Mouse (Mus musculus) lung, postnatal 0 days (tissue): Measurements from ENCODE around the gene B9d2. TPM values are rescaled to one million over a fixed set of nuclear protein-coding genes. Genes with fewer than 3 reads are reported as not detected.

Experiments
- ATAC-seq: fragments of 200-750 bp; cut with Nextera tagmentation; 2 replicates; pipeline ENCODE4 v1.8.0; 2017; ENCODE audit warnings: moderate library complexity
- DNase-seq: peaks from one replicate; pipeline ENCODE4 v3.0.0-alpha.2; 2016; ENCODE audit warnings: low spot score
- H3K27ac ChIP-seq: fragments of 300-500 bp; sonication (generic); 2 replicates; pipeline ENCODE4 v1.5.1; 2014; ENCODE audit warnings: antibody characterized with exemption, mild to moderate bottlenecking, low read length, mixed read lengths
- H3K27me3 ChIP-seq: fragments of 300-500 bp; sonication (generic); replicated peaks from 2 replicates; pipeline ENCODE4 v1.6.1; 2014; ENCODE audit warnings: low read length, mixed read lengths; ENCODE audit not compliant: insufficient read depth
- H3K36me3 ChIP-seq: fragments of 300-500 bp; sonication (generic); 2 replicates; pipeline ENCODE4 v1.6.1; 2014; ENCODE audit warnings: low read length, mixed read lengths; ENCODE audit not compliant: insufficient read depth
- H3K4me1 ChIP-seq: fragments of 300-500 bp; sonication (generic); 2 replicates; pipeline ENCODE4 v1.6.1; 2014; ENCODE audit warnings: antibody characterized with exemption, low read depth, low read length, mixed read lengths; ENCODE audit not compliant: insufficient read depth
- H3K4me2 ChIP-seq: fragments of 300-500 bp; sonication (generic); replicated peaks from 2 replicates; pipeline ENCODE4 v1.6.1; 2014; ENCODE audit warnings: low read depth, mild to moderate bottlenecking, low read length, moderate library complexity, mixed read lengths
- H3K4me3 ChIP-seq: fragments of 300-500 bp; sonication (generic); 2 replicates; pipeline ENCODE4 v1.5.1; 2014; ENCODE audit warnings: low read depth, low read length
- H3K9ac ChIP-seq: fragments of 300-500 bp; sonication (generic); replicated peaks from 2 replicates; pipeline ENCODE4 v1.6.1; 2014; ENCODE audit warnings: low read depth, mild to moderate bottlenecking
- H3K9me3 ChIP-seq: fragments of 300-500 bp; sonication (generic); 2 replicates; pipeline ENCODE4 v1.6.1; 2016; ENCODE audit warnings: low read length, mixed read lengths
- CTCF ChIP-seq: IDR thresholded peaks from 2 replicates; pipeline ENCODE4 v1.5.1; 2016; ENCODE audit warnings: antibody characterized with exemption, mild to moderate bottlenecking
- EP300 ChIP-seq: IDR thresholded peaks from 2 replicates; pipeline ENCODE4 v1.6.1; 2016; ENCODE audit warnings: antibody characterized with exemption, mild to moderate bottlenecking, control low read depth
- WGBS: fragments of 180-500 bp; shearing (Covaris S2); extraction: QIAGEN DNeasy Blood & Tissue Kit; methylation state at CpG from one replicate; pipeline ENCODE4 v1.1.7; 2014; 5-methylcytosine and 5-hydroxymethylcytosine counted together
- polyA plus RNA-seq: library from polyadenylated mRNA; unstranded; fragments of >200 nt; fragmentation: Nextera tagmentation; extraction: Ambion mirVana; gene quantifications from 2 replicates; pipeline ENCODE4 v1.2.1, GENCODE M21; 2015

B9d2 gene
- polyA plus RNA-seq, 1 experiment from 2014 or later: 28.8 TPM

DNA sequence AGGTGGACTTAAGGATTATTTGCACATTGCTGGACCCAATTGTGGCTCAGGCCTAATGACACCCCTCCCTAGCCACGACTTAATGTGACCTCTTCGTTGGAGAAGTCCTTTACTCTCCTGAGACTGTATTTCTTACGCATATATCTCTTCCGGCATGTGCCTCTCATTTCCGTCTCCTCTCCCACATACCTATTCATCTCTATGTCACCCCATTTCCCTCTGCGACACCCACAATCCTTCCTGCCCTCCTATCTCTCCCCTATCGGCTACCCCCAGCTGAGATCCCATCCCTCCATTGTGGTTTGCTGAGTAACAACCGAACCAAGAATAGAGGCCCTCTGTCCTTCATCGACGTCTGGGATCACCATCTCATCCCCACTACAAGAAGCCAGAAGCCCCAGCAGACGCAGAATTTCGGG lies 9.0 kb downstream of the B9d2 start:
- H3K9ac ChIP-seq: 0 out of 2 replicates have a peak overlapping the region, but pooled peaks have one; percentile 75
- 10% methylated on average over 12 of the region's 12 CpGs for WGBS
- ATAC-seq (peak; percentile 3), DNase-seq (peak; percentile 48)
- peaks cover 5% of the 10 kb centered on the region for H3K4me1 ChIP-seq
- no peaks in the 10 kb centered on the region for H3K9me3 ChIP-seq
- 0 out of 2 replicates have a peak, but pooled peaks cover 4% of the 10 kb centered on the region for H3K36me3 ChIP-seq
- peak overlapping the region; percentile 98 for H3K4me2 ChIP-seq
- H3K27me3 ChIP-seq: no peaks in the 10 kb centered on the region
- no peak for TF ChIP-seq CTCF
- TF ChIP-seq EP300: no peak
- H3K4me3 ChIP-seq: peak overlapping the region; percentile 85
- peak overlapping the region; percentile 92 for H3K27ac ChIP-seq

DNA sequence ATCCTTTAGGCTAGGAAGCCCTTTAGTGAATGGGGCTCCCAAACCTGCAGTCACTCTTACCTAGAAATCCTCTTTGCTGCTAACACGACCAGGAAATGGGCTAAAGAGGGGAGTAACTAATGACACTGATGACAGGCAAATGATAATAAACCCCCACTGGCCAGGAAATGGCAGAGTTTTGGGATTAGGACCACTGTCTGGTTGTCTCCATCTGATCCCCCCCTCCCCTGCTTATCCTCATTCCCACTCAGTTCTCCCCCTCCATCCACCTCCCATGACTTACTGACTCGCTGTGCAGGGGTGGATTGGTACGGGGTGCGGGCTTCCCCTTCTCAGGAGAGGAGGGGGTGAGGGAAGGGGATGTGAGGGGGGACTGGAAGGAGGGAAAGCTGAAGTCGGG lies 9.5 kb downstream of the B9d2 start:
- DNase-seq: no peak
- Histone ChIP-seq H3K4me3 (peak overlapping the region; percentile 85), H3K4me2 (peak overlapping the region; percentile 98), H3K27ac (no peak overlapping the region; the same call in 1 of the 2 replicates), H3K9me3 (no peaks in the 10 kb centered on the region), H3K9ac (0 out of 2 replicates have a peak overlapping the region, but pooled peaks have one; percentile 75), H3K27me3 (no peaks in the 10 kb centered on the region), H3K4me1 (peaks cover 5% of the 10 kb centered on the region), H3K36me3 (0 out of 2 replicates have a peak, but pooled peaks cover 7% of the 10 kb centered on the region)
- TF ChIP-seq CTCF (no peak), EP300 (no peak)
- no peak for ATAC-seq
- 40% methylated on average over 5 of the region's 5 CpGs for WGBS

DNA sequence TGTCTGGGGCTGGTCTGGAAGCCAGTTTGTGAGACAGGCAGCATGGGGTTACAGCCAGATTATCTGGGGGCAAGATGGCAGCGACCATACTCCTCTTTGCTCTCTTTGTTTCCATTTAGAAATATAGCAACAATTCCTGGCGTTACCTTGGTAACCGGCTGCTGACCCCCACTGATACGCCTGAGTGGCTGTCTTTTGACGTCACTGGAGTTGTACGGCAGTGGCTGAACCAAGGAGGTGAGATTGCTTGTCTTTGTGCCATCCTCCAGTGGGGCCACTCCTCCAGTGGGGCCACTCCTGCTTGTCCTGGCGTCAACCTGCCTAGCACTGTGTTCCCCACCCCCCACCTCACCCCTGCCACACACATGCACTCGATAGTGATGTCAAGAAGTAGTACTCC lies 13.5 kb downstream of the B9d2 start:
- H3K4me2 ChIP-seq: no peak overlapping the region
- H3K9ac ChIP-seq: no peak overlapping the region
- TF ChIP-seq EP300 (no peak), CTCF (no peak)
- ATAC-seq (no peak), DNase-seq (no peak)
- 62% methylated on average over 8 of the region's 8 CpGs for WGBS
- no peak overlapping the region for H3K27ac ChIP-seq
- no peaks in the 10 kb centered on the region for H3K9me3 ChIP-seq
- no peak overlapping the region for H3K4me3 ChIP-seq
- peaks cover 5% of the 10 kb centered on the region for H3K4me1 ChIP-seq
- H3K27me3 ChIP-seq: no peaks in the 10 kb centered on the region
- H3K36me3 ChIP-seq: peaks cover 22% of the 10 kb centered on the region; the same call in 1 of the 2 replicates

DNA sequence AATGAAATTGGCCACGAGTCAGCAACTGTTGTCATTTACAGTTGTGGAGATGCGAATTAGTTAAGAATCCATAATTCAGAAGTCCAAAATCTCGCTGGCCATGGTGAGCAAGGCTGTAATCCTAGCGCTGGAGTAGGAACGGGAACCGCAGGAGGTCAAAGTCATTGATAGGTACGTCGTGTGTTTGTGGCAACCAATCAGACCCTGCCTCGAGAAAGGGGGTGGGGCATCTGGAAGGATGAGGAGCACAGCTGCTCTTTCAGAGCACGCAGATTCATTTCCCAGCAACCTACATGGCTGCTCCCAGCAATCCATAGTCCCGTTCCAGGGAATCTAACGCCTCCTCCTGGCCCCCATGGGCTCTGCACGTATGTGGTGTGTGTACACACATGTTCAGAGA lies 19.3 kb downstream of the B9d2 start:
- no peaks in the 10 kb centered on the region for H3K4me1 ChIP-seq
- no peak overlapping the region for H3K9ac ChIP-seq
- DNase-seq: no peak
- no peaks in the 10 kb centered on the region for H3K27me3 ChIP-seq
- no peak overlapping the region for H3K4me3 ChIP-seq
- ATAC-seq: no peak
- H3K9me3 ChIP-seq: no peaks in the 10 kb centered on the region
- peaks cover 19% of the 10 kb centered on the region; the same call in 1 of the 2 replicates for H3K36me3 ChIP-seq
- 63% methylated on average over 13 of the region's 13 CpGs for WGBS
- H3K4me2 ChIP-seq: no peak overlapping the region
- TF ChIP-seq CTCF (peak; percentile 17; the same call in 1 of the 2 replicates), EP300 (no peak)
- H3K27ac ChIP-seq: no peak overlapping the region

DNA sequence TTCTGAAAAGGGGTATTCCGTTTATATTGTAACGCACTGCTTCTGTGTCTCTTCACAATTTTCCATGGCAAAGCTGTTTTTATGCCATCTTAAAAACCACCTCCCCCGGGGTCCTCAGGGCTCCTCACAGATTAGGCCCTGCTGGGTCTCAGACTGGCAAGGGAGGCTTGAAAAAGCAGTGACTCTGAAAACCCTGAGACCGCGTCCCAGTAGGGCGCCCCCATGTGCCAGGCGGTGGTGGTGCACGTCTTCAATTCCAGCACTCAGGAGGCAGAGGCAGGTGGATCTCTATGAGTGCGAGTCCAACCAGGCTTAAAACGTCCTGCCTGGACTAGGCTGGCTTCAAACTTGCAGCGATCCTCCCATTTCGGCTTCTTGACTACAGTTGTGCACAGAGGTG lies 20.2 kb downstream of the B9d2 start:
- Histone ChIP-seq H3K4me3 (no peak overlapping the region), H3K9ac (no peak overlapping the region), H3K36me3 (peaks cover 18% of the 10 kb centered on the region; the same call in 1 of the 2 replicates), H3K9me3 (no peaks in the 10 kb centered on the region), H3K4me2 (no peak overlapping the region), H3K27ac (no peak overlapping the region), H3K27me3 (no peaks in the 10 kb centered on the region), H3K4me1 (no peaks in the 10 kb centered on the region)
- TF ChIP-seq CTCF (peak; percentile 47), EP300 (no peak)
- DNase-seq (no peak), ATAC-seq (no peak)
- WGBS: 79% methylated on average over 12 of the region's 12 CpGs

DNA sequence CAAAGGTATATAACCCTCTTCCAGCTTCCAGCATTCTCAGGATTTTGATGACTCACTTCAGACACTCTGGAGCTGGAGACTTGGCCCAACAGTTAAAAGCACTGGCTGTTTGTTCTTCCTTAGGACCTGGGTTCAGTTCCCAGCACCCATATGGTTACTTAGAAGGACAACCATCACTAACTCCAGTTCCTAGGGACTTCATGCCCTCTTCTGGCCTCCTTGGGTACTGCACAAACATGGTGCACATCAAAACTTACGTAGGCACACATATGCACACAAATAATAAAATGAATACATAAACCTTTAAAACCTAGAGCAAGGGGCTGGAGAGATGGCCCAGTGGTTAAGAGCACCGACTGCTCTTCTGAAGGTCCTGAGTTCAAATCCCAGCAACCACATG lies 21.8 kb downstream of the B9d2 start:
- Histone ChIP-seq H3K27me3 (no peaks in the 10 kb centered on the region), H3K9me3 (no peaks in the 10 kb centered on the region), H3K4me1 (peaks cover 7% of the 10 kb centered on the region), H3K27ac (no peak overlapping the region), H3K4me2 (no peak overlapping the region), H3K36me3 (0 out of 2 replicates have a peak, but pooled peaks cover 7% of the 10 kb centered on the region), H3K9ac (no peak overlapping the region), H3K4me3 (no peak overlapping the region)
- no peak for ATAC-seq
- DNase-seq: no peak
- 96% methylated on average over 2 of the region's 2 CpGs for WGBS
- TF ChIP-seq CTCF: peak; percentile 48
- TF ChIP-seq EP300: no peak
